Mouse (Mus musculus) Muller cell, postnatal 12 days (primary cell): Measurements from ENCODE around the gene Rnf115.
"Not testable (repeated sequence)": the region's sequence is repeated elsewhere in the genome, so short reads cannot be mapped to it uniquely, and the experiment has no call there.

Experiments
- DNase-seq: peaks from one replicate; pipeline ENCODE4 v3.0.0-alpha.2; 2015; ENCODE audit errors: inconsistent ontology term

Rnf115 gene

DNA sequence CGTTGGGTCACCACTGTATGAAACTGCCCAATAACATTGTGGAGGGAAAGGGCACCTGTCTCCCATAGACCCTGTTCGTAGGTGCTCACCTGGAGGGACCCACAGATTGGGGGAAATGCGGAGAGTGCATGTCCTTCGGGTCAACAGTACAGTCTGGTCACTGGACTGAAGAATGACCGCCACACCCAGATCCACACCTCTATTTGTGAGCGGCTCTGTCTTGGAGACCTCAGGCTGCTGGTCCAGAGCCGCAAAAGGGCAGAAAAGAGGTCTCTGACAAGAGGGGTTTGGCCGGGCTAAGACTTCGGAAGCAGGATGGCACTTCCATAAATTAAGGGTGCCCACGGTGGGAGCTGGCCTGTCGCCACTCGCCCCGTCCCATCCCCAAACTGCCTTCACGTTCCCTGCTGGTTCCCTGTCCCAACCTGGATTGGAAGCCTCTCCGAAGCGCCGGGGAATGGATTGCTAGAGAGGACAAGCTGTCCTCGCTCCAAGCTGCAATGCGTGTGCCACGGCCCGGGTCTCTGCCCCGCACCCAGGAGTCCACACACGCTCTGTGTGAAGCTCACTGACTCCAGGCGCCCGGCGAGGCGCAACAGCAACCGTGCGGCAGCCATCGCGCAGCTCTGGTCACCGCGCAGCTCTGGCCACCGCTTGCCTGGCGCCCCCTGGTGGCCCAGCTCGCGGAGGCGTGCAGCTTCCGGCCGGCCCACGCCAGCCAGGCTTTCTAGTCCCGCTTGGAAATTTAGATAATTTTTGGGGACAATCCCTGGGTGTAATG lies 19.4 kb upstream of the Rnf115 start, which contains the start of gene Nudt17:
Gene Nudt17, minus strand, starts transcription at position 660 of the 781 bp plus-strand sequence.
- DNase-seq: peak; percentile 78

DNA sequence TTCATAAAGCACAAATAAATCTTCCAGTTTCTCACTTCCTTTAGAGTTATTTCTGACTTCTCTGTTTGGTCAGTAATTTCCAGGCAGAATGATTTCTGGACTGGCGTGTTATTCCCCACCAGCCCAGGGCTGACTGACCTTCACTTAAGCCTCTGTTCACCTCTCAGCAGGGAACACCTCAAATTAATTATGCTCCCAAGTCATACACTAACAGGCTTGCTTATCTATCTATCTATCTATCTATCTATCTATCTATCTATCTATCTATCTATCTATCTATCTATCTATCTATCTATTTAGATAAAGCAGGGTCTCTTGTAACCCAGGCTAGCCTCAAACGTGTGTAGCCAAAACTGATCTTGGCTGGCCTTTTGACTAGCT lies 18.8 kb upstream of the Rnf115 start:
- DNase-seq: no peak

DNA sequence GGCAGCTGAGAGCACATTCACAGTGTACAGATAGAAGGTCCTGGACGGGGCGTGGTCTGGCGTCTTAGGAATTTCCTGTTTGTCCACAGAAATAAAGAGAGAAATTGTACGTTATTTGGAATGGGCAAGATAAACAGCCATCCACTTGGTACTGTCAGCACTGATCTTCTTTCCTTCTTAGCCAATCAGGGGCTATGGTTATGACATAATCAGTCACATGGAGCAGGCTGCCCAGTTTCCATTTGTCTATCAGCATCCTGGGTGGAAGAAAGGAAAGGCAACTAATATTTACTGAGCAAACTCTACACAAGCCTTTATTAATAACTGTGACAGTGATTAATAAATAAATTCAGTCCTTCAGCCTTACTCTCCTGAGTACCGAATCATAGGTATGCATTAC lies 13.2 kb upstream of the Rnf115 start:
- DNase-seq: no peak

DNA sequence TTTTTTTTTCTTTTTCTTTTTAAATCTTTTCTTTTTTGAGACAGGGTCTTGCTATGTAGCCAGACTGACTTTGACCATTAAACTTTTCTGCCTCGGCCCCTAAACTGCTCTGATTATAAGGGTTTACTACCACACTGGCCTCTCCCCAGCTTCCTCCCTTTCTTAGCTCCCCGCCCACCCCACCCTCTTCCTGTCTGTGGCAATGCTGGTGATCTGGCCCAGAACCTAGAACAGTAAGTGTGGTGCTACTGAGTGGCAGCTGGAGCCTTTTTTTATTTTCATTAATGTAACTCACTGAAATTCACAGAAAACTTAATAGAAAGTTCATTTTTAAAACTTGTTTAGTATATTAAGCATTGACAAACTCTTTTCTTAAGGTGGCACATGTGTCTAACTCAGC lies 11.6 kb upstream of the Rnf115 start:
- no peak for DNase-seq

DNA sequence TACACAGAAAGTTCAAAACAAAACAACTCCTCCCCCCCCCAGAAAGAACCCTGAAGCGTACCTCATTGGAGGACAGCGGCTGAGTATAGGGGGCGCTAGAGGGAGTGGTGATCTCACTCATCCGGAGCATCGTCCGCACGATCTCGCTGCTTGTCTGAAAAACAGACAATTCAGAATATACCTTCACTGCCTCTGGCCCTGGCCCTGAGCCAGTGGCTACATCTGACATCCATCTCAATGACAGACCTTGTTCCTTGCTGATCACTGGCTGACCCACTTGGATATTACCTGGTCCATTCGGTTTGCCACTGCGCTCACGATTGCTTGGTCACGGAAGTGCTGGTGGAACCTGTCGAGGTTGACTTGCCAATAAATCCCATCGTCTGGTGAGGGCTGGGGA lies 8.3 kb upstream of the Rnf115 start:
- no peak for DNase-seq

DNA sequence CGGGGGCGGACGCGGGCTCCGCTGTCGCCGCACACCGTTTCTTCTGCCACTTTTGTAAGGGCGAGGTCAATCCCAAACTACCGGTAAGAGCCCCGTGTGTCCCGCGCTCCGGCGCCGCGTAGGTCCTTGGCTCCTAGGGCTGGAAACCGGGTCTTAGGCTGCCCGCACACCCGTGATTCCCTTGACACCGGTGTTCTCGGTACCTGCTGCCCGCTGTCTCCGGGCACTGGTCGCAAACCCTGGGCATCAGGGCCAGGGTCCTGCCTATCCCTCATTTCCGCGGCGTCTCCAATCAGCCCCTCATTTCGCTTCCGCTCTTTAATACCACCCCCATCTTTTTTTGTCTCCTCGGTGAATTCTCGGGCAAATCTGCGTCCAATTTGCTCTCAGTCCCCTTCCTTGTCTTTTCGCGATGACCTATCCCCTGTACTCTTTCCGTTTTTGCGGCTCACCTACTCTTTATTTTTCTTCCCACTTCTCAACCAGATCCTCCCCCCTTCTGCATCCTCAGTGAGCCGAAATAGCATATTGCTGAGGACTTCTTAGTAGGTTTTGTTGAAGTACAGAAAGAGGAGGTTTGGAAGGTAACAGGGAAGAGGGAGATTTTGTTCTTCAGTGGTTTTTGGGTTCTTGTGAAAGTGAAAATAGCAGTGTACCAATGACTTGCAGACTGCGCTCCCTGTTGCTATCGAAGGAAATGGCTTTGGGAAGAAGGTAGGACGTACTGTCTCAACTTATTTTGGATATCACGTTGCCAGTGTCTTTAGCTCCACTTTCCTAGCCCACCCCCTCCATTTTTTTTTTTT lies 567 bp downstream of the Rnf115 start:
- DNase-seq: peak; percentile 73

DNA sequence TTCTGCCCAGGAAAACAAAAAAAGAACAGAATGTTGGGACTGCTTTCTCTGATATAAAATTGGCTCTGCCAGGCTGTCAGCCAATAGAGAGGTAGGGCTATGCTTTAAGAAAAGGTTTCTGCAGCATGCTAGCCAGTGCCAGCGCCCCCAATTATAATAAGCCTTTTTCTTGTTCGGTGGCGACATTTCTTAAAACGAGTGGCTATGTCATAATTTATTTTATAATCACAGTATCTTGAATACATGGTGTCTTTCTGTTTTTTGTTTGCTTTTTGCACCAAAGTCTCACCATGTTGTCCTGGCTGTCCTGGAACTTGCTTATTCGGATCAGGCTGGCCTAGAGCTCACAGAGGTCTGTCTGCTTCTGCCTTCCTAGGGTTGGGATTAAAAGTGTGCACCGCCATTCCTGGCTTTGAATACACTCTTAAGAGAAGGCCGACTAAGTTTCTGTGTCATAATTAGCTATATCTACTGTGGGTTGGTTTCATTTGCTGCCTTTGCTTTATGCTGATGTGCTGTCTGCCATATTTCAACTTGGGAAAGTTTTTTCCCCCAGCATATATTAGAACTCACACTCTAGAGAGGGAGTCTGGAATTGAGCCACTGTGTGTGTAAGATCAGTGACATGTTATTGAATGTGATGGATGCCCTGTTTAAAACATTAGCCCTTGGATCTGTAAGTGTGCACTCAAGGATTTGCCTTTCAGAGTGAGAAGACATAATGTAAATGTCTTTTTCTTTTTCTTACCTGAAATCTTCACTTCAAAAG lies 1.4 kb downstream of the Rnf115 start:
- peak; percentile 34 for DNase-seq

DNA sequence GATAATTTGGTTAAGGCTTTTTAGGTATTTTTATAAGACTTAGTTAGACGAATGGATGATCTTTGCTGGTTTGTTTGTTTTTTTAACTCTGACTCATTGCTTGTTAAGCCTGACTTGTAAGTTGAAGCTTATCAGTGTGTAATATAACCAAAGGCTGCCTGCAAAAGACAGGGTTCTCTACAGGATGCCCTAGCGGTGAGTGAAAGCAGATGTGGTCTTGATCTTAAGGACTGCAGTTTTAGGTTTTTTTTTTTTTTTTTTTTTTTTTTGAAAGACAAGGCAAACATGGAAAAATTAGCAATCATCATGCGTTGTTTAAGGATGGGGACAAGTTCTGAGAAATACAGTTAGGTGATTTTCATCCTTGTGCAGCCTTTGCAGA lies 1.9 kb downstream of the Rnf115 start:
- no peak for DNase-seq

DNA sequence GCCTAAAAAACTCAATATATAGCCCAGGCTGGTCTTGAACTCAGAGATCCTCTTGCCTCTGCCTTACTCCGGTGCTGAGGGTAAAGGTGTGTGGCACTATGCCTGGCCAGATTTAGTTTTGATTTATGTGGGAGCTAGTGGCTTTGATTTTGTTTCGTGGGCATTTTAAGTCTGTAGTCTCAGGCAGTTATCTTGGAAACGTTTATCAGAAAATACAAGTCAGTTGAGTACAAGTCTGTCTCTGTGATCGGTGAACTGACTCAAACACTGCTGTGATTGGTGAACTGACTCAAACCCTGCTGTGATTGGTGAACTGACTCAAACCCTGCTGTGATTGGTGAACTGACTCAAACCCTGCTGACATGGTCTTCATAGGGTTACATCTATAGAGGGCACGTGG lies 3.3 kb downstream of the Rnf115 start:
- DNase-seq: no peak

DNA sequence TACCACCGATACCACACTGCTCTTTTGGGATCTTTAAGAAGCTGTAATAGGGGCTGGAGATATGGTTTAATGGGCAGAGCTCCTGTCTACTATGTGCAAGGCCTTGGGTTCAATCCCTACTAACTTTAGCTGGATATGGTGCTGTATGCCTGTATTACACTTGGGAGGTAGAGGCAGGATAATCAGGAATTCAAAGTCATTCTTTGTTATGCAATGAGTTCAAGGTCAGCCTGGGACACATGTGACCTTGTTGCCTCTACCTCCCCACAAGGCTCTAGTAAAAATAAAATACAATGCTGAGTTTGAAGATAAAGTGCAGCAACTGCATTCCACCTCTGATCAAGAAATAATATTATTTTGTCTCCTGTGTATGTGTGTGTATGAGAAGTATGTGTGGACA lies 6.5 kb downstream of the Rnf115 start:
- no peak for DNase-seq

DNA sequence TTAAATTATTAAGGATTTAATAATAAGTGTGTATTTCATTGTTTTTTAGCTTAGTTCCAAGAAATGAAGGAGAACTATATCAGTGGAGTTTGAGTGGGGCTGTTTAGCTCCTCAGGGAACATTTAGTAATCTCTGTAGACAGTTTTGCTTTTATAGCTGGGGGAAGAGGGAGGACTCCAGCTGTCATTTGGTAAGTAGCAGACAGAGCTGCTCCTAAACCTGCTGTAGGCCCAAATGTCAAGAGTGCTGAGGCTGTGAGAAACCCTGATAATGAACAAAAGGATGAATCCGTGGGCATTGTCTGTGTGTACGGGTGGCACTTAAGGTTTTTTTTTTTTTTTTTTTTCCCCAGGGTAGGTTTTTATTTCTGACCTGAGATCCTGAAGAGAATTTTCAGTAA lies 7.7 kb downstream of the Rnf115 start:
- DNase-seq: no peak

DNA sequence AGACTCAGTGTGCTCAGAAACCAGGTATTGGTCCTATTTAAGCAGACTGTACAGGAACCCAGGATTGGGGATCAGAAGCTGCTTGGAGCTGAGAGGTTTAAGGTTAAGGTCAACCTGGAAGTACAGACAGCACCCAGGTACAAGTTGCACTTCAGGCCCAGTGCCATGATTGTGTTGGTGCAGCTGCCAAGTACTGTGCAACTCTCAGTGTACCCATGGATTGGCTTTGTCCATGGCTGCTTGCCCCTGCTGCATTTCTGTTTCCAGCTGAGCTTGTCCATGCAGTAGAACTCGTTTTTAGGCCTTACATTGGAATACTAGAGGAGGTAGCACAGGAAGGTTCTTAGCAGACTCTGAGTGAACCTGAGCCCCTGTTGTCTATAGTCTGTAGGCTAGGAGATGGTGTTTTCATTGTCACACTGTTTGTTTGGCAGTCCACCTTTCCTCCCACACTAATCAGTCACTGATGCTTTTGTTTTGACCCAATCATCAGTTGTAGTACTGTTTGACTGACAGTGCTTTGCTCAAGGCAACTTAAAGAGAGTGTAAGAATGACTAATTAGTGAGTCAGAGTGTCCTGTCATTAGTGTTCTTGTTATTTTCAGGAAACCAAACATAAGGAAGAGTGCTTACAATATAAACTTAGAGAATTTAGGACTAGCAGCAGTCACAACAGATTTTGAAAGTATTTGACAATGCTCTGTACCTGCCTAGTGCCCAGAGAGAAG lies 9.7 kb downstream of the Rnf115 start:
- peak; percentile 57 for DNase-seq

DNA sequence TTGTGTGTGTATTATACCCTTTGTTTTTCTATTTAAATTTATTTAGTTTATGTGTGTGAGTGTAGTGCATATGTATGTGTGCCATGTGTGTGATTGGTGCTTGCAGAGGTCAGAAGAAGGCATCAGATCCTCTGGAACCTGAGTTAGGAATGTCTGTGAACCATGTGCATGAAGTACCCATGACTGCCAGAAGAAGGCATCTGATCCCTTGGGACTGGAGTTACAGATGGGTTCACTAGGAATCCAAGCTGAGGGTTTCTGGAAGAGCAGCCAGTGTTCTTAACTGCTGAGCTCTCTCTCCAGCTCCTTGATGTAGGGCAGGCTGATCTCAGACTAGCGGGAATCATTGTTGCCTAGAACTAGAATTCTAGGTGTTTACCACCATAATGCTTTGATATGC lies 10.5 kb downstream of the Rnf115 start:
- no peak for DNase-seq

DNA sequence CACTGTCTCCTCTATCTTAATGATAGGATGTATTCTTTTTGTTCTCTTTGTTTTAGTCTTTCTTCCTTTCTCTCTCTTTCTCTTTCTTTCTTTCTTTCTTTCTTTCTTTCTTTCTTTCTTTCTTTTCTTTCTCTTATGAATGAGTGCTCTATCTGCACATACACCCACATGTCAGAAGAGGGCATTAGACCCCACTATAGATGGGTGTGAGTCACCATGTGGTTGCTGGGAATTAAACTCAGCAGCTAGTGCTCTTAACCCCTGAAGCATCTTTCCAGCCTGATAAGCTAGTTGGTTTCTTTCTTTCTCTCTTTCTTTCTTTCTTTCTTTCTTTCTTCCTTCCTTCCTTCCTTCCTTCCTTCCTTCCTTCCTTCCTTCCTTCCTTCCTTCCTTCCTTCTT lies 12.8 kb downstream of the Rnf115 start:
- not testable (repeated sequence) for DNase-seq

DNA sequence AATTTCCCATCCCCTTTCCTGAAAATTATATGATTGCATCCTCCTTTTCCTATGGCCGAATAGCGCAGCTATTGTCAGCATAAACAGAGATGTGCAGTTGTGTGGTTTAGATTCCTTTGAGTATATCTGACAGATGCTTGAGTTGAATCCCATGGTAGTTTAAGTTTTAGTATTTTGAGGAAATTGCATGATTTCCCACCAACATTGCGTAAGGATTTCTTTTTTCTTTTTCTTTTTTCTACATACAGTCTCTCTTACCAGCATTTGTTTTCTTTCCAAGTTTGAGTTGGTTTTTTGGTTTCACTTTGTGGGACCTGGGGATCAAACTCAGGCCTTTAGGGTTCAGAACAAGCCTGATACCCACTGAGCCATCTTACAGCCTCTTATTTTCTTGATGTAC lies 16.9 kb downstream of the Rnf115 start:
- DNase-seq: no peak

DNA sequence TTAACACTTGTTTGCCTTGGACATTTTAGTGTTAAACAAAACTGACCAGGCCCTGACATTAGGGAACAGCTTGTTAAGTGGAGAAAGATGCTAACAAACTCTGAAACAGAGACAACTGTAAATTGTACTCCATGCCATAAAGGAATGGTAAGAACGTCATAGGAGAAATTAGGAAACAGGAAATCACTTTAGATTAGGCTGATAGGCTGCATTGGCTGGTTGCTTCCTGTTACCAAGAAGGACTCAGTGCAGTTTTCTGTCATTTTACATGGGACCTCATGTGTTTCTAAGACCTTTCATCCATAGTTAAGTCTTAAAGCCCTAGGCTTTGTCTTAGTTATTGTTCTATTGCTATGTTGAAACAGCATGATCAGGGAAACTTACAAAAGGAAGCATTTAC lies 19.4 kb downstream of the Rnf115 start:
- no peak for DNase-seq

DNA sequence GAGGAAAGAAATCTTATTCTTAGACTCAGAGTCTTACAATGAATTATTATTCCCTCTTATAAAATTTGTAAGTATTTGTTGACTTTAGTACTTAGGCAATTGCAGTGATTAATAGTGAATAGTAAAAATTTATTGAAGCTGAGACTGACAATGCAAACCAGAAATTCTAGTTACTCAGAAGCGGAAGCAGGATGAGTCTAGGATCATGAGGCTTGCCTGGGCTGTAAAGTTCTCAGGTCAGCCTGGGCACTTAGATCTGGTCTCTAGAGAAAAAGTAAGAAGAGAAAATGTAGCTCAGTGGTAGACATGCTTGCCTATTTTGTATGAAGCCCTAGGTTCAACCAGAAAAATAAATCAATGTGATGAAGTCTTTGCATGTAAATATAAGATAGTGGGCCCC lies 28.5 kb downstream of the Rnf115 start:
- no peak for DNase-seq

DNA sequence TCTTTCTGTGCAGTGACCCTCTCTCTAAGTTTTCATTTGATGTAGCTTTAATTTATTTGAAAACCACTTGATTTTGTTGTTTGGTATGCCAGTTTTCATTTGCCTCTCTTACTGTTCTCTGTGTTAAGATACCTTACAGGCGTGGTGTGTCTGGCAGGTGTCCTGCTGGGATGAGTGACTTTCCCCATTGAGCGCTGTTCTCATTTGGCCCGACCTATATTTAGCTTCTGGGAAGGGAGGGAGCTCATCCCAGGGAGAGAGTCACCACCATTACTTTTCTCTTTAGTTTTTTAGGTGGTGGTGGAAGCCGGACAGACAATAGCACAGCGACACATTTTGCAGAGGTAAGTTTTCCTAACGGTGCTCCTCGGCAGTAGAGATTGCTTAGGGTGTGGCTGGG lies 30.2 kb downstream of the Rnf115 start:
- DNase-seq: no peak

DNA sequence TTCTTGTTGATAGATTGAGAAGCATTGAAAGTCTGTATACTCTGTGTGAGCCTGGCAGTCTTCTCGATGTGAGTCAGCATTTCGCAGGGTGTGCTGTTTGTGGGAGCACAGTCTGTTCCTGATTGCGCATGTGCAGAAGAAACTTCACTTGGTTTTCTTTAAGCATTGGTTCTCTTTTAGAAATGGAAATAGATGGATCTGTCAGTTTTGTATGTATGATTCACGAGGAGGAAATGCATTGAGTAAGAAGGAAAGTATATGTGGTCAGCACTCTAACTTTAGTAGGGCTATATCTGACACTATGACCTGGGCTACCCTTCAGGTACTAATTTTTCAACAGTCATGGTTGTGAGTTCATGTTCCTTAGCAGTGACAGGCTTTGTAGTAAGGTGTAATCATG lies 32.2 kb downstream of the Rnf115 start:
- no peak for DNase-seq

DNA sequence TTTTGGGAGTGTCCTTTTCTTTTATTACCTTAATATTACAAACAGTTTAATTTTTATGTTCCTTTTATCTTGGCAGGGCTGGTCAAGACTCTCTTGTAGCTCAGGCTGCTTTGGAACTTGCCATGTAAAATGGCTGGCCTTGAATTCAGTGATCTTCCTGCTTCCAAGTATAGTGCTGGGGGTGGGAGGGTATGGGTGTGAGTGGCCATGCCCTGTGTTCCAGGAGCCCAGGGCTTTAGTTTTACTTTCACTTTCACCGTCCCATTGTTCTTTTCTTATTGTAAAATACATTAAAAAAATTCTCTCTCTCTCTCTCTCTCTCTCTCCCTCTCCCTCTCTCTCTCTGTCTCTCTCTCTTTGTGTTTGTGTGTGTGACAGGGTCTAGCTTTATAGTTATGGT lies 37.1 kb downstream of the Rnf115 start:
- no peak for DNase-seq

DNA sequence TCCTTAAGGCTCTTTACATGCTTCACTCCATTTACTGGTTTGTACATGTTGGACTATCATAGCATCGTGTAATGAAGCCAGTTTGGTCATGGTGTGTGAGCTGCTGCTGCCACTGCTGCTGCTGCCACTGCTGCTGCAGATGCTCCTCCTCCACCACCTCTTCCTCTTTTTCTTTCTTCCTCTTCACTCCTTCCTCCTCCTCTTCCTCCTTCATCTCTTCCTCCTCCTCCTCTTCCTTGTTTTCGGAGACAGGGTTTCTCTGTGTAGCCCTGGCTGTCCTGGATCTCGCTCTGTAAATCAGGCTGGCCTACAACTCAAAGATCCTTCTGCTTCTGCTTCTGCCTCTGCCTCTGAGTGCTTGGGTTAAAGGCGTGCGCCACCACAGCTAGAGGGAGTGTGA lies 42.5 kb downstream of the Rnf115 start:
- no peak for DNase-seq

DNA sequence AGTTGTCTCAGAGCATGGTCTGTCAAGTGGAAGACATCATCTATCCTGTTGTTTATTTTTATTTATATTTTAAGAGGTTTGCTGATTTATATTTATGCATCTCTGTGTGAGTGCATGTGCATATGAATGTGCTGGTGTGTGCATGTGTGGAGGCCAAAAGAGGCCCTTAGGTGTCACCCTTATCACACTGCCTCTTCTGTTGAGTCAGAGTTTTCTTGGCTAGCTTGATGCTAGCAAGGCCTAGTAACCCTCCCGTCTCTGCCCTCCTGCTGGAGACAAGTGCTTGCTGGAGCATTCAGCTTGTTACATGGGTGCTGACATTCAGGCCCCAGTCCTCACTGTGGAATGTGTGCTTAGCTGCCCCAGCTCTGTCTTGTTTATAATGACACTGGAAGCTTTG lies 45.5 kb downstream of the Rnf115 start:
- DNase-seq: peak; percentile 7
